Mouse (Mus musculus): Measurements from ENCODE around the gene Zfp316. TPM values are rescaled to one million over a fixed set of nuclear protein-coding genes. Genes with fewer than 3 reads are reported as not detected.
A peak's percentile ranks its signal among the peaks of the same experiment; 100 is the strongest.

Gene Zfp316
- polyA plus RNA-seq, 1 experiment from 2014 or later: 3.3 TPM

DNA sequence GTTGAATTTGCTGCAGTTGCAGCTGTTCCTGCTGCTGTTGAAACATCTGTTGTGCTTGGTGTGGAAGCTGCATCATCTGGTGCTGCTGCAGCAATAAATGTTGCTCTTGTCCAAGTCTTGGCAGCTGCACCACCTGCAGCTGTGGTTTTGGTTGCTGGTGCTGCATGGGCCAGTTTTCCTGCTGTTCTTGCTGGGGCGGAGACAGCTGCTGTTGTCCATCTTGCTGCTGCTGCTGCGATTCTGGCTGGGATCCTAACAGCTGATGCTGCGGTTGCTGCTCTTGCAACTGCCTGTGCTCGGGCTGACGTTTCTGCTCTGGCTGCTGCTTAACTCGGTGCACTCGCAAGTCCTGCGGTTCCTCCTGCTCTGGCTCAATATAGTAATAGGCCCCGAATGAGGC, 19.5 kb upstream of the Zfp316 start:
- no peak for ATAC-seq
- H3K4me2 ChIP-seq (ENCODE audit: low read length): no peak overlapping the region

DNA sequence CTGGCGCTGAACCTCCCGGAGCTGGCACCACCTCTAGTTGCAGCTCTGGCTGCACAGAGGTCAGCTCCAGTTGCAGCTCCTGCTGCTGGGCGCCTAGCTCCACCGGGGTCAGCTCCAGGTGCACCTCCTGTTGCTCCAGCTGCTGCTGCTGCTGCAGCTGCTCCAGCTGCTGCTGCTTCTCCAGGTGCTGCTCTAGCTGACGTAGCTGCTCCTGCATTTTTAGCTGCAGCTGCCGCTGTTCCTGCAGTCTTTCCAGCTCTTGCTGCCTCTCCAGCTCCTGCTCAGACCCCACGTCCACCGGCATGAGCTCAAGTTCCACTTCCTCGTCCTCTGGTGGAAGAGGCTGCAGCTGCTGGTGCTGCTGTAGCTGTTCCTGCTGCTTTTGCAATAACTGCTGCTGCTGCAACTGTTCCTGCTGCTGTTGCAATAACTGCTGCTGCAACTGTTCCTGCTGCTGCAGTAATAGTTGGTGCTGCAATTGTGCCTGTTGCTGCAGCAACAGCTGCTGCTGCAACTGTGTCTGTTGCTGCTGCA, 18.6 kb upstream of the Zfp316 start:
- H3K4me3 ChIP-seq (ENCODE audit: low read length): peak overlapping the region; percentile 24
- H3K27me3 ChIP-seq (replicated peaks; ENCODE audit: control insufficient read depth, insufficient read depth, low read length): peaks cover 42% of the 10 kb centered on the region
- 15% methylated on average over 7 of the region's 9 CpGs for WGBS
- peak overlapping the region; percentile 49; the same call in 1 of the 2 replicates for H3K4me2 ChIP-seq (ENCODE audit: low read length)
- no peaks in the 10 kb centered on the region for H3K36me3 ChIP-seq (ENCODE audit: control insufficient read depth, insufficient read depth, low read length)
- H3K4me1 ChIP-seq (ENCODE audit: control insufficient read depth, insufficient read depth, low read depth, low read length): peaks cover 13% of the 10 kb centered on the region
- H3K27ac ChIP-seq (ENCODE audit: low read depth, low read length): no peak overlapping the region
- no peaks in the 10 kb centered on the region for H3K9me3 ChIP-seq (ENCODE audit: control insufficient read depth, low read length)
- no peak overlapping the region for H3K9ac ChIP-seq (ENCODE audit: low read depth, low read length)
- no peak for ATAC-seq

More for the DNA sequence above, 19.5 kb upstream of the Zfp316 start:
- peaks cover 18% of the 10 kb centered on the region for H3K4me1 ChIP-seq (ENCODE audit: control insufficient read depth, insufficient read depth, low read depth, low read length)
- H3K9me3 ChIP-seq (ENCODE audit: control insufficient read depth, low read length): no peaks in the 10 kb centered on the region
- H3K9ac ChIP-seq (ENCODE audit: low read depth, low read length): no peak overlapping the region
- H3K36me3 ChIP-seq (ENCODE audit: control insufficient read depth, insufficient read depth, low read length): no peaks in the 10 kb centered on the region
- WGBS: 79% methylated on average over 9 of the region's 9 CpGs
- H3K27ac ChIP-seq (ENCODE audit: low read depth, low read length): no peak overlapping the region
- no peak overlapping the region for H3K4me3 ChIP-seq (ENCODE audit: low read length)
- peaks cover 46% of the 10 kb centered on the region for H3K27me3 ChIP-seq (replicated peaks; ENCODE audit: control insufficient read depth, insufficient read depth, low read length)

DNA sequence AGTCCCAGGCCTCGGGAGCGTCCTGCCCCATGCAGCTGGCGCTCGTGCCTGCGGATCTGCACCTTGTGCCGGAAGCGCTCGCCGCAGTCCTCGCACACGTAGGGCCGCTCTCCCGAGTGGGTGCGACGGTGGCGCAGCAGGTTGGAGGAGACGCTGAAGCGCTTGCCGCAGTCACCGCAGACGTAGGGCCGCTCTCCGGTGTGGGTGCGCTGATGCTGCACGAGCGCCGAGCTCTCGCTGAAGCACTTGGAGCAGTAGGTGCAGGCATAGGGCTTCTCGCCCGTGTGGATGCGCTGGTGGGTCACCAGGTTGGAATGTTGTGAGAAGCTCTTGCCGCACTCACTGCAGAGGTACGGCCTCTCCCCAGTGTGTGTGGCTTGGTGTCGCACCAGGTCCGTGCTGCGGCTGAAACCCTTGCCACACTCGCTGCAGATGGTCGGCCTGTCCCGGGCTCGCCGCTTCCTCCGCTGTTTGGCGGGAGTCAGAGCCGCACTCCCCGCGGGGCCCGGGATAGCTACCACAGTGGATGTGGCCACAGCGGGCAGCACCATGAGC, 18.0 kb upstream of the Zfp316 start:
- WGBS: 3% methylated on average over 48 of the region's 48 CpGs
- H3K27me3 ChIP-seq (replicated peaks; ENCODE audit: control insufficient read depth, insufficient read depth, low read length): peaks cover 42% of the 10 kb centered on the region
- H3K9me3 ChIP-seq (ENCODE audit: control insufficient read depth, low read length): no peaks in the 10 kb centered on the region
- H3K4me3 ChIP-seq (ENCODE audit: low read length): peak overlapping the region; percentile 24
- H3K36me3 ChIP-seq (ENCODE audit: control insufficient read depth, insufficient read depth, low read length): no peaks in the 10 kb centered on the region
- H3K4me1 ChIP-seq (ENCODE audit: control insufficient read depth, insufficient read depth, low read depth, low read length): peaks cover 8% of the 10 kb centered on the region
- H3K4me2 ChIP-seq (ENCODE audit: low read length): peak overlapping the region; percentile 49
- no peak overlapping the region for H3K27ac ChIP-seq (ENCODE audit: low read depth, low read length)
- ATAC-seq: no peak
- 0 out of 2 replicates have a peak overlapping the region, but pooled peaks have one; percentile 44 for H3K9ac ChIP-seq (ENCODE audit: low read depth, low read length)

DNA sequence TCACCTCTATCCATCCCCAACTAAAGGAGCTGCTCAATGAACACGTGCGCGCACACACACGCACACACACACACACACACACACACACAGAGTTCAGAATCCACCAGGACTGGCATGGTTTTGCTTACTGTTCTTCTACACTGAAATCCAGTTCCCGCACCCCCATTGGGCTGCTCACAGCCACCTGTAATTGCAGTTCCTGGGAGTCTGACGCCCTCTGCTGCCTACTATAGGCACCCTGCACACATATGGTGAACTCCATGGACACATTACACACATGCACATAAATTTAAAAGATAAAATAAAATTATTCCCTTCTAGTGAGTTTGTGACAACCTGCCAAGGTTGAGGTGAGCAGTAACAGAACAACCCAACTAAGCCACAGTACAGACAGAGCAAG, 14.9 kb upstream of the Zfp316 start:
- no peak overlapping the region for H3K27ac ChIP-seq (ENCODE audit: low read depth, low read length)
- no peaks in the 10 kb centered on the region for H3K9me3 ChIP-seq (ENCODE audit: control insufficient read depth, low read length)
- no peak overlapping the region for H3K9ac ChIP-seq (ENCODE audit: low read depth, low read length)
- no peaks in the 10 kb centered on the region for H3K36me3 ChIP-seq (ENCODE audit: control insufficient read depth, insufficient read depth, low read length)
- H3K4me2 ChIP-seq (ENCODE audit: low read length): no peak overlapping the region
- H3K4me1 ChIP-seq (ENCODE audit: control insufficient read depth, insufficient read depth, low read depth, low read length): peaks cover 8% of the 10 kb centered on the region
- ATAC-seq: no peak
- peaks cover 26% of the 10 kb centered on the region for H3K27me3 ChIP-seq (replicated peaks; ENCODE audit: control insufficient read depth, insufficient read depth, low read length)
- 50% methylated on average over 6 of the region's 6 CpGs for WGBS
- H3K4me3 ChIP-seq (ENCODE audit: low read length): no peak overlapping the region

DNA sequence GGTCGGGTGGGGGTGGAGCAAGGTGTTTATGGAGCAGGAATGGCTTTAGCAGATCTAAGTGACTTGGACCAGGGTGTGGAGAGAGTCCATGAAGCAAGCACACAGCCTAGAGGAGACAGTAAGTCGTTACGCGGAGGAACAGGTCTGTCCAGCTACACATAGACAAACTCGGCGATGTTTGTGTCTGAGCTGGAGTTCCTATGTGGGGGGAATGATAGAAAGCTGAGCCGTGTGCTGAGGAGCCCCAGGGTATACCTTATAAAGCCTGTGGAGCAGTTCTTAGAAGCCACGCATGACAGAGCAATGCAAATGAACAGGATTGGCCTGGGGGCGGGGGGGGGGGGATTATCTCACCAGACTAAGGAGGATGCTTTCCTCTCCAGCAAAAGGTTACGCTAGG, 9.4 kb upstream of the Zfp316 start:
- Histone ChIP-seq H3K27me3 (replicated peaks; ENCODE audit: control insufficient read depth, insufficient read depth, low read length) (0 out of 2 replicates have a peak, but pooled peaks cover 2% of the 10 kb centered on the region), H3K4me1 (ENCODE audit: control insufficient read depth, insufficient read depth, low read depth, low read length) (no peaks in the 10 kb centered on the region), H3K27ac (ENCODE audit: low read depth, low read length) (no peak overlapping the region), H3K36me3 (ENCODE audit: control insufficient read depth, insufficient read depth, low read length) (no peaks in the 10 kb centered on the region), H3K9me3 (ENCODE audit: control insufficient read depth, low read length) (no peaks in the 10 kb centered on the region), H3K9ac (ENCODE audit: low read depth, low read length) (no peak overlapping the region), H3K4me3 (ENCODE audit: low read length) (no peak overlapping the region), H3K4me2 (ENCODE audit: low read length) (no peak overlapping the region)
- ATAC-seq: no peak
- 44% methylated on average over 10 of the region's 10 CpGs for WGBS

DNA sequence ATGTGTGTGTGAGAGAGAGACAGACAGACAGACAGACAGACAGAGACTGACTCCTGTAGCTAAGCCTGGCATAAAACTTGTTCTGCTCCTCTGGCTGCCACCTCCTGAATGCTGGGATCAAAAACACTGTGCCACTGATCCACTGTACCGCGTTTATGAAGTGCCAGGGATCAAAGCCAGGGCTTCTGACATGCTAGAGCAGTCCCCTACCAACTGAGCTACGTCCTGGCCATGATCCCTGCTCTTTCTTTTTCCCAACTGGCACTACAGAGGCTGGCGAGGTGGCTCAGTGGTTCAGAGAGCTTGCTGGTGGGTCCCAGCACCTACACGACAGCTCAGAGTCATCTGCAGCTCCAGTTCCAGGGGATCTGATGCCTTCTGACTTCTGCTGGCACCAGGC, 5.9 kb upstream of the Zfp316 start:
- Histone ChIP-seq H3K9me3 (ENCODE audit: control insufficient read depth, low read length) (no peaks in the 10 kb centered on the region), H3K9ac (ENCODE audit: low read depth, low read length) (no peak overlapping the region), H3K4me3 (ENCODE audit: low read length) (no peak overlapping the region), H3K4me1 (ENCODE audit: control insufficient read depth, insufficient read depth, low read depth, low read length) (peaks cover 8% of the 10 kb centered on the region), H3K27ac (ENCODE audit: low read depth, low read length) (no peak overlapping the region), H3K27me3 (replicated peaks; ENCODE audit: control insufficient read depth, insufficient read depth, low read length) (0 out of 2 replicates have a peak, but pooled peaks cover 2% of the 10 kb centered on the region), H3K36me3 (ENCODE audit: control insufficient read depth, insufficient read depth, low read length) (no peaks in the 10 kb centered on the region), H3K4me2 (ENCODE audit: low read length) (no peak overlapping the region)
- WGBS: 46% methylated on average over 5 of the region's 5 CpGs
- no peak for ATAC-seq

DNA sequence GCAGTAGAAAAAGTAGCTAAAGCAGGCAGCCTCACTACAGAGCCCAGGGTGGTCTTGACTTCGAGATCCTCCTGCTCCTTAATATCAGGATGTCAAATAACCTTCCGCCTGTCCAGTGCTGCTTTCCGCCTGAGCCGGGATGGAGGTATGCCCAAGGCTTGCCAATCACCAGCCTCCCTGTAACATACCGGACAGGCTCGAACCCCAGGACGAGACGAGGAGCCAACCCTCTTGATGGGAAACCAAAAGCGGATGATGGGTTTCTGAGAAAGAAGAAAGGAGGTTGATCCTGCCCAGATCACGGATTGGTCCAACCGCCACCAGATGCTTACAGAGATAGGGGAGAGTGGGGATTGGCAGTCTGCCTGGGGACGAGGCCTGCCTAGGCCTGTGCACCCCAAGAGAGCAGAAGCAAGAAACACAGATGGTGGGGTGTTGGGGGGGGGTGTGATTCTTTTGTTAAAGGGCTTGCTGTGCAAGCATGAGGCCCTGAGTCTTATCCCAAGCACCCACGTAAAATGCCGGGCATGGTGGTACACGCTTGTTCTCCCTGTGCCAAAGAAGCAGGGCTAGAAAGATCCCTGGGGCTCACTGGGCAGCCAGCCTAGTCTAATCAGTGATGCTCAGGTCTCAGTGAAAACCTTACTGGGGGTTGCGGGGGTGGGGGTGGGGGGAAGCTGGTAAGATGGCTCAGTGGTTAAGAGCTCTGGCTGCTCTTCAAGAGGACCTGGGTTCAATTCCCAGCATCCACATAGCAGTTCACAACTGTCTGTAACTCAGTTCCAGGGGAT, 2.9 kb upstream of the Zfp316 start:
- H3K9me3 ChIP-seq (ENCODE audit: control insufficient read depth, low read length): no peaks in the 10 kb centered on the region
- 80% methylated on average over 16 of the region's 16 CpGs for WGBS
- no peak overlapping the region for H3K4me2 ChIP-seq (ENCODE audit: low read length)

DNA sequence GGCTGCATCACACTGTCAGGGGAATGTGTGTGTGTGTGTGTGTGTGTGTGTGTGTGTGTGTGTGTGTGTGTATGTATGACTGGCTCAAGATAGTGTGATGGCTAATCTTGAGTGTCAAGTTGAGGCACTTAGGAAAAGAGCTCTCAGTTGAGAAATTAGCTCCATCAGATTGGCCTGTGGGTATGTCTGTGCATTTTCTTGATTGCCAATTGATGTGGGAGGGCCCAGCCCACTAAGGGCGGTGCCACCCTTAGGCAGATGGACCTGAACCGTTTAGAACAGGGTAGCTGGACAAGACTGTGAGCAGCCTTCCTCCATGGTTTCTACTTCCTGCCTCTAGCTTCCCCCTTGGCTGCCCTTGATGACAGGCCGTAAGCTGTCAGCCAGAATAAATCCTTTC, 2.3 kb upstream of the Zfp316 start:
- WGBS: 79% methylated on average over 3 of the region's 3 CpGs
- no peaks in the 10 kb centered on the region for H3K27me3 ChIP-seq (replicated peaks; ENCODE audit: control insufficient read depth, insufficient read depth, low read length)
- H3K27ac ChIP-seq (ENCODE audit: low read depth, low read length): no peak overlapping the region
- no peak overlapping the region for H3K4me2 ChIP-seq (ENCODE audit: low read length)
- no peaks in the 10 kb centered on the region for H3K9me3 ChIP-seq (ENCODE audit: control insufficient read depth, low read length)
- H3K9ac ChIP-seq (ENCODE audit: low read depth, low read length): no peak overlapping the region
- ATAC-seq: no peak
- H3K36me3 ChIP-seq (ENCODE audit: control insufficient read depth, insufficient read depth, low read length): no peaks in the 10 kb centered on the region
- peaks cover 28% of the 10 kb centered on the region for H3K4me1 ChIP-seq (ENCODE audit: control insufficient read depth, insufficient read depth, low read depth, low read length)
- H3K4me3 ChIP-seq (ENCODE audit: low read length): no peak overlapping the region

More for the DNA sequence above, 2.9 kb upstream of the Zfp316 start:
- Histone ChIP-seq H3K4me3 (ENCODE audit: low read length) (no peak overlapping the region), H3K4me1 (ENCODE audit: control insufficient read depth, insufficient read depth, low read depth, low read length) (peaks cover 25% of the 10 kb centered on the region), H3K27ac (ENCODE audit: low read depth, low read length) (no peak overlapping the region), H3K27me3 (replicated peaks; ENCODE audit: control insufficient read depth, insufficient read depth, low read length) (0 out of 2 replicates have a peak, but pooled peaks cover under 1% of the 10 kb centered on the region), H3K9ac (ENCODE audit: low read depth, low read length) (no peak overlapping the region), H3K36me3 (ENCODE audit: control insufficient read depth, insufficient read depth, low read length) (no peaks in the 10 kb centered on the region)
- ATAC-seq: no peak

DNA sequence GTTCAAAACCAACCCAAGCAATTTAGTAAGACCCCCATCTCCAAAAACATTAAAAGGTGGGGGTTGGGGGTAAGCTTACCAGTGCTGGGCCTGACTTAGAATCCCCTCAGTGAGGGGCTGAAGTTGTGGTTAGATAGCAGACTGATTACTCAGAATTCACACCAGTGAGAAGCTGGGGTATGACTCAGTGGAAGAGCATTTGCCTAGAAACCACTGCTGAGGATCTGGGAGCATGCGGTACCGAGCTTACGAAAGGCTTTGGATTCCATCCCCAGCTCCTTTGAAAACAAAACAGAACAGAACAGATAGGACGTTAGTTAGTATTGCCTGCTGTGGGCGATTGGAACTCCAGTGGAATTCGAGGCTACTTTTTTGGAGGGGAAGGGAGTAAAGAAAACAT, 1.8 kb upstream of the Zfp316 start:
- Histone ChIP-seq H3K4me1 (ENCODE audit: control insufficient read depth, insufficient read depth, low read depth, low read length) (peaks cover 31% of the 10 kb centered on the region), H3K9me3 (ENCODE audit: control insufficient read depth, low read length) (no peaks in the 10 kb centered on the region), H3K4me2 (ENCODE audit: low read length) (no peak overlapping the region; the same call in 1 of the 2 replicates), H3K4me3 (ENCODE audit: low read length) (no peak overlapping the region), H3K27ac (ENCODE audit: low read depth, low read length) (no peak overlapping the region), H3K36me3 (ENCODE audit: control insufficient read depth, insufficient read depth, low read length) (no peaks in the 10 kb centered on the region), H3K9ac (ENCODE audit: low read depth, low read length) (no peak overlapping the region), H3K27me3 (replicated peaks; ENCODE audit: control insufficient read depth, insufficient read depth, low read length) (no peaks in the 10 kb centered on the region)
- 93% methylated on average over 6 of the region's 6 CpGs for WGBS
- no peak for ATAC-seq
